Mouse (Mus musculus) midbrain, embryonic 13.5 days (tissue): ENCODE measurements around the gene Hecw1. TPM values are rescaled to one million over a fixed set of nuclear protein-coding genes. Genes with fewer than 3 reads are reported as not detected.

Source experiments
- ATAC-seq: fragments of 200-750 bp; cut with Nextera tagmentation; 2 replicates; pipeline ENCODE4 v1.8.0; 2017; ENCODE audit warnings: mild to moderate bottlenecking, moderate TSS enrichment, moderate library complexity
- H3K27ac ChIP-seq: fragments of 300-500 bp; sonication (generic); 2 replicates; pipeline ENCODE4 v1.5.1; 2015; ENCODE audit warnings: inconsistent platforms, mild to moderate bottlenecking, moderate library complexity
- H3K27me3 ChIP-seq: fragments of 300-500 bp; sonication (generic); 2 replicates; pipeline ENCODE4 v1.6.1; 2015; ENCODE audit warnings: mild to moderate bottlenecking, inconsistent platforms
- H3K36me3 ChIP-seq: fragments of 300-500 bp; sonication (generic); 2 replicates; pipeline ENCODE4 v1.6.1; 2015; ENCODE audit warnings: mild to moderate bottlenecking, inconsistent platforms
- H3K4me1 ChIP-seq: fragments of 300-500 bp; sonication (generic); replicated peaks from 2 replicates; pipeline ENCODE4 v1.6.1; 2015; ENCODE audit warnings: inconsistent platforms
- H3K4me2 ChIP-seq: fragments of 300-500 bp; sonication (generic); replicated peaks from 2 replicates; pipeline ENCODE4 v1.6.1; 2015; ENCODE audit warnings: moderate library complexity, mild to moderate bottlenecking, inconsistent platforms
- H3K4me3 ChIP-seq: fragments of 300-500 bp; sonication (generic); replicated peaks from 2 replicates; pipeline ENCODE4 v1.5.1; 2015; ENCODE audit warnings: mild to moderate bottlenecking, inconsistent platforms
- H3K9ac ChIP-seq: fragments of 300-500 bp; sonication (generic); replicated peaks from 2 replicates; pipeline ENCODE4 v1.6.1; 2015; ENCODE audit warnings: mild to moderate bottlenecking, inconsistent platforms
- H3K9me3 ChIP-seq: fragments of 300-500 bp; sonication (generic); 2 replicates; pipeline ENCODE4 v1.6.1; 2016; ENCODE audit warnings: mild to moderate bottlenecking, inconsistent platforms
- WGBS: fragments of 180-500 bp; shearing (Covaris S2); methylation state at CpG from one replicate; pipeline ENCODE4 v1.1.7; 2015; 5-methylcytosine and 5-hydroxymethylcytosine counted together
- polyA plus RNA-seq: library from polyadenylated mRNA; unstranded; fragments of >200 nt; fragmentation: Nextera tagmentation; extraction: Ambion mirVana; gene quantifications from 2 replicates; pipeline ENCODE4 v1.2.1, GENCODE M21; 2015

The Hecw1 gene
- polyA plus RNA-seq, 1 experiment from 2014 or later, result 34.4 TPM

GRCm38 (mm10) chr13:14496954-14497353 is 26.1 kb downstream of the Hecw1 start:
- no peak overlapping the region for H3K4me3 ChIP-seq
- ATAC-seq, result no peak
- H3K27me3 ChIP-seq, result no peaks in the 10 kb centered on the region
- no peaks in the 10 kb centered on the region for H3K4me1 ChIP-seq
- WGBS, result 76% methylated on average over 2 of the region's 2 CpGs
- no peak overlapping the region for H3K27ac ChIP-seq
- H3K9me3 ChIP-seq, result no peaks in the 10 kb centered on the region
- H3K9ac ChIP-seq, result no peak overlapping the region
- no peak overlapping the region for H3K4me2 ChIP-seq
- no peaks in the 10 kb centered on the region for H3K36me3 ChIP-seq

- Histone ChIP-seq H3K4me3 (no peak overlapping the region), H3K36me3 (no peaks in the 10 kb centered on the region), H3K27me3 (no peaks in the 10 kb centered on the region), H3K27ac (no peak overlapping the region), H3K9me3 (no peaks in the 10 kb centered on the region), H3K4me1 (no peaks in the 10 kb centered on the region), H3K9ac (no peak overlapping the region), H3K4me2 (no peak overlapping the region)
- WGBS, result 66% methylated on average over 2 of the region's 2 CpGs
- peak; percentile 63; the same call in 1 of the 2 replicates for ATAC-seq
Measured at GRCm38 (mm10) chr13:14487812-14488211, 35.2 kb downstream of the Hecw1 start.

GRCm38 (mm10) chr13:14471121-14471520 is 51.9 kb downstream of the Hecw1 start:
- H3K9me3 ChIP-seq, result no peaks in the 10 kb centered on the region
- no peaks in the 10 kb centered on the region for H3K27me3 ChIP-seq
- H3K27ac ChIP-seq, result no peak overlapping the region
- no peaks in the 10 kb centered on the region for H3K36me3 ChIP-seq
- H3K4me3 ChIP-seq, result no peak overlapping the region
- H3K4me2 ChIP-seq, result no peak overlapping the region
- peak; percentile 60; the same call in 1 of the 2 replicates for ATAC-seq
- 81% methylated on average over 1 of the region's 1 CpGs for WGBS
- no peaks in the 10 kb centered on the region for H3K4me1 ChIP-seq
- H3K9ac ChIP-seq, result no peak overlapping the region

- H3K27ac ChIP-seq, result no peak overlapping the region
- H3K9me3 ChIP-seq, result no peaks in the 10 kb centered on the region
- H3K4me1 ChIP-seq, result no peaks in the 10 kb centered on the region
- no peak overlapping the region for H3K4me3 ChIP-seq
- H3K4me2 ChIP-seq, result no peak overlapping the region
- 82% methylated on average over 3 of the region's 3 CpGs for WGBS
- H3K27me3 ChIP-seq, result no peaks in the 10 kb centered on the region
- H3K9ac ChIP-seq, result no peak overlapping the region
- H3K36me3 ChIP-seq, result no peaks in the 10 kb centered on the region
- no peak for ATAC-seq
Measured at GRCm38 (mm10) chr13:14467517-14467916, 55.5 kb downstream of the Hecw1 start.

GRCm38 (mm10) chr13:14461036-14461435 is 62.0 kb downstream of the Hecw1 start:
- H3K4me3 ChIP-seq, result no peak overlapping the region
- H3K27me3 ChIP-seq, result no peaks in the 10 kb centered on the region
- no peaks in the 10 kb centered on the region for H3K9me3 ChIP-seq
- H3K36me3 ChIP-seq, result no peaks in the 10 kb centered on the region
- H3K27ac ChIP-seq, result no peak overlapping the region
- H3K4me1 ChIP-seq, result no peaks in the 10 kb centered on the region
- no peak for ATAC-seq
- 85% methylated on average over 5 of the region's 5 CpGs for WGBS
- H3K9ac ChIP-seq, result no peak overlapping the region
- no peak overlapping the region for H3K4me2 ChIP-seq

- Histone ChIP-seq H3K27me3 (no peaks in the 10 kb centered on the region), H3K4me3 (no peak overlapping the region), H3K4me1 (no peaks in the 10 kb centered on the region), H3K36me3 (no peaks in the 10 kb centered on the region), H3K27ac (no peak overlapping the region), H3K9me3 (no peaks in the 10 kb centered on the region; the same call in 1 of the 2 replicates), H3K4me2 (no peak overlapping the region), H3K9ac (no peak overlapping the region)
- ATAC-seq, result no peak
- 85% methylated on average over 2 of the region's 2 CpGs for WGBS
Measured at GRCm38 (mm10) chr13:14457043-14457442, 66.0 kb downstream of the Hecw1 start.

- ATAC-seq, result no peak
- H3K27me3 ChIP-seq, result no peaks in the 10 kb centered on the region
Measured at GRCm38 (mm10) chr13:14439540-14439939, 83.5 kb downstream of the Hecw1 start.

GRCm38 (mm10) chr13:14428845-14429553 is 94.0 kb downstream of the Hecw1 start:
- no peaks in the 10 kb centered on the region for H3K27me3 ChIP-seq
- H3K9ac ChIP-seq, result no peak overlapping the region
- H3K4me3 ChIP-seq, result no peak overlapping the region
- no peaks in the 10 kb centered on the region for H3K9me3 ChIP-seq
- 0 out of 2 replicates have a peak, but pooled peaks cover 3% of the 10 kb centered on the region for H3K36me3 ChIP-seq
- ATAC-seq, result no peak
- H3K4me2 ChIP-seq, result no peak overlapping the region
- no peak overlapping the region for H3K27ac ChIP-seq
- H3K4me1 ChIP-seq, result 0 out of 2 replicates have a peak, but pooled peaks cover 2% of the 10 kb centered on the region
- WGBS, result 93% methylated on average over 6 of the region's 6 CpGs

More at GRCm38 (mm10) chr13:14439540-14439939, 83.5 kb downstream of the Hecw1 start:
- no peak overlapping the region for H3K27ac ChIP-seq
- no peak overlapping the region for H3K9ac ChIP-seq
- no peak overlapping the region for H3K4me2 ChIP-seq
- no peak overlapping the region for H3K4me3 ChIP-seq
- H3K36me3 ChIP-seq, result no peaks in the 10 kb centered on the region
- H3K9me3 ChIP-seq, result no peaks in the 10 kb centered on the region
- no peaks in the 10 kb centered on the region for H3K4me1 ChIP-seq

- ATAC-seq, result no peak
- Histone ChIP-seq H3K4me1 (0 out of 2 replicates have a peak, but pooled peaks cover 2% of the 10 kb centered on the region), H3K4me3 (no peak overlapping the region), H3K36me3 (no peaks in the 10 kb centered on the region), H3K27ac (no peak overlapping the region), H3K9me3 (no peaks in the 10 kb centered on the region), H3K4me2 (no peak overlapping the region), H3K27me3 (no peaks in the 10 kb centered on the region), H3K9ac (no peak overlapping the region)
- WGBS, result 89% methylated on average over 2 of the region's 2 CpGs
Measured at GRCm38 (mm10) chr13:14424836-14425235, 98.2 kb downstream of the Hecw1 start.

- H3K36me3 ChIP-seq, result no peaks in the 10 kb centered on the region
- no peaks in the 10 kb centered on the region for H3K4me1 ChIP-seq
- H3K4me3 ChIP-seq, result no peak overlapping the region
- no peaks in the 10 kb centered on the region for H3K27me3 ChIP-seq
- no peak overlapping the region for H3K4me2 ChIP-seq
- H3K9ac ChIP-seq, result no peak overlapping the region
- 77% methylated on average over 1 of the region's 1 CpGs for WGBS
- H3K9me3 ChIP-seq, result no peaks in the 10 kb centered on the region
- no peak overlapping the region for H3K27ac ChIP-seq
- ATAC-seq, result no peak
Measured at GRCm38 (mm10) chr13:14413405-14413804, 109.6 kb downstream of the Hecw1 start.

GRCm38 (mm10) chr13:14374470-14374869 is 148.6 kb downstream of the Hecw1 start:
- Histone ChIP-seq H3K4me3 (no peak overlapping the region), H3K4me1 (no peaks in the 10 kb centered on the region), H3K27ac (no peak overlapping the region), H3K36me3 (0 out of 2 replicates have a peak, but pooled peaks cover 10% of the 10 kb centered on the region), H3K9ac (no peak overlapping the region), H3K4me2 (no peak overlapping the region), H3K27me3 (no peaks in the 10 kb centered on the region), H3K9me3 (no peaks in the 10 kb centered on the region)
- no peak for ATAC-seq

GRCm38 (mm10) chr13:14365546-14365945 is 157.5 kb downstream of the Hecw1 start:
- H3K36me3 ChIP-seq, result peaks cover 22% of the 10 kb centered on the region
- H3K27me3 ChIP-seq, result no peaks in the 10 kb centered on the region
- no peaks in the 10 kb centered on the region for H3K4me1 ChIP-seq
- H3K9me3 ChIP-seq, result no peaks in the 10 kb centered on the region
- H3K27ac ChIP-seq, result no peak overlapping the region
- 86% methylated on average over 3 of the region's 3 CpGs for WGBS
- no peak overlapping the region for H3K4me3 ChIP-seq
- 0 out of 2 replicates have a peak, but pooled peaks have one; percentile 14 for ATAC-seq
- H3K9ac ChIP-seq, result no peak overlapping the region
- no peak overlapping the region for H3K4me2 ChIP-seq

GRCm38 (mm10) chr13:14327252-14327651 is 195.8 kb downstream of the Hecw1 start:
- no peak overlapping the region for H3K9ac ChIP-seq
- no peak overlapping the region for H3K27ac ChIP-seq
- H3K9me3 ChIP-seq, result peaks cover 6% of the 10 kb centered on the region; the same call in 1 of the 2 replicates
- no peak overlapping the region for H3K4me3 ChIP-seq
- H3K27me3 ChIP-seq, result no peaks in the 10 kb centered on the region
- H3K4me2 ChIP-seq, result no peak overlapping the region
- ATAC-seq, result no peak
- peaks cover 11% of the 10 kb centered on the region; the same call in 1 of the 2 replicates for H3K36me3 ChIP-seq
- no peaks in the 10 kb centered on the region for H3K4me1 ChIP-seq
- WGBS, result 97% methylated on average over 1 of the region's 1 CpGs
